Mouse (Mus musculus): ENCODE data around the gene Znhit1. TPM values are rescaled to one million over a fixed set of nuclear protein-coding genes. Genes with fewer than 3 reads are reported as not detected.

Gene Znhit1
- polyA plus RNA-seq, 1 experiment from 2014 or later = 81.0 TPM

DNA sequence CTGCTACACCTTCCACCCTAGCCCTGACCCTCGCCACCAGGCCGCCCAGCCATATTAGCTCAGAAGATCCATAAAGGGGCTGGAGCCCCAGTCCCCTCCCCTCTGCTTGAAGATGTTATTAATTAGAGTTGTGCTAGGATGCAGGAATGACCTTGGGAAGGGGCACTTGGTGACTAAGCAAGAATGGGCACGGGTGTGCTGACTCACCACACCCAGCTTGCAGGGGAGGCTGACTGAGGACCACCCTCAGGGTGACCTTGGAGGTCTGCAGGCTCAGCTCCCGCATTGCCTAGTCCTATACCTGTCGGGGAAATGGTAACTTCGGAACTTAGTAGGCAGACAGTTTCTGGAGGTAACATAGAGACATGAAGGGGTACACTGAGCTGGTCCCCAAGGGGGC, 53.9 kb downstream of the Znhit1 start:
- H3K4me3 ChIP-seq (ENCODE audit: low read depth, low read length) = no peak overlapping the region
- WGBS = 89% methylated on average over 6 of the region's 6 CpGs
- H3K27me3 ChIP-seq (ENCODE audit: control insufficient read depth, insufficient read depth, low read length) = no peaks in the 10 kb centered on the region
- H3K9me3 ChIP-seq (ENCODE audit: control insufficient read depth, low read length) = no peaks in the 10 kb centered on the region
- no peaks in the 10 kb centered on the region for H3K36me3 ChIP-seq (ENCODE audit: control insufficient read depth, insufficient read depth, low read length)
- no peak overlapping the region for H3K9ac ChIP-seq (ENCODE audit: low read length)
- no peak overlapping the region for H3K27ac ChIP-seq (replicated peaks)
- ATAC-seq (ENCODE audit: low FRiP score, low TSS enrichment) (no peak), DNase-seq (ENCODE audit: low spot score) (no peak)
- H3K4me2 ChIP-seq (replicated peaks; ENCODE audit: low read depth) = no peak overlapping the region
- H3K4me1 ChIP-seq (replicated peaks; ENCODE audit: control insufficient read depth, insufficient read depth) = no peaks in the 10 kb centered on the region
- TF ChIP-seq EP300 (optimal IDR thresholded peaks at IDR 0.05) = no peak
- no peak for TF ChIP-seq CTCF (IDR thresholded peaks at IDR 0.05; ENCODE audit: low read depth)

DNA sequence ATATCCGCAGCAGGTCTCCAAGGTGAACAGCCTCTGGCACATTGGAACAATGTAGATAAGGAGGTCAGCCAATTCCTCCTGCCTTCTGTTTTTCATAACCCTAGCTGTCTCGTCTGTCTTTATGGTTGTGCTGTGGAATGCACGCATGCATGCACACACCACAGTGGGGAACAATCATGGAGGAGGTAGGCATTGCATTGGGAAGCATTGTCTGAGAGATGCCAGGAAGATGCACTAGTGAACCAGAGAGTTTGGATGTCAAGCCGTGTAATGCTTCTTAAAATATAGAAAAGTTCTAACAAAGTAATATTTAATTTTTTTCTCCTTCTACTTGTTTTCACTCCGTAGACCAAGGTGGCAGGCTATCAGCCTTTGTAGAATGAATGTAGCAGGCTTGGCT, 54.9 kb downstream of the Znhit1 start:
- H3K9me3 ChIP-seq (ENCODE audit: control insufficient read depth, low read length) = no peaks in the 10 kb centered on the region
- H3K4me3 ChIP-seq (ENCODE audit: low read depth, low read length) = no peak overlapping the region
- no peak overlapping the region for H3K27ac ChIP-seq (replicated peaks)
- 86% methylated on average over 5 of the region's 5 CpGs for WGBS
- no peaks in the 10 kb centered on the region for H3K4me1 ChIP-seq (replicated peaks; ENCODE audit: control insufficient read depth, insufficient read depth)
- no peaks in the 10 kb centered on the region for H3K36me3 ChIP-seq (ENCODE audit: control insufficient read depth, insufficient read depth, low read length)
- no peak for TF ChIP-seq CTCF (IDR thresholded peaks at IDR 0.05; ENCODE audit: low read depth)
- no peak for TF ChIP-seq EP300 (optimal IDR thresholded peaks at IDR 0.05)
- no peaks in the 10 kb centered on the region for H3K27me3 ChIP-seq (ENCODE audit: control insufficient read depth, insufficient read depth, low read length)
- H3K4me2 ChIP-seq (replicated peaks; ENCODE audit: low read depth) = no peak overlapping the region
- ATAC-seq (ENCODE audit: low FRiP score, low TSS enrichment) (no peak), DNase-seq (ENCODE audit: low spot score) (no peak)
- no peak overlapping the region for H3K9ac ChIP-seq (ENCODE audit: low read length)

MicroRNA genes within 50 kb of the gene (microRNA counts, 519-probe panel; counts per million panel counts)
- not detected for microRNA mmu-miR-702

Small RNA genes lying within 50 kb of the gene (microRNA-seq; reads per million reads assigned to microRNA genes)
- 12.5 reads per million, percentile 19 among the genes with 10 or more reads in this experiment for gene Mir702

Other genes with a start within 250 kb of the Znhit1 start
- gene Col26a1, start 104.8 kb downstream of the Znhit1 start, polyA plus RNA-seq (2015; fragmentation: Nextera tagmentation; extraction: Ambion mirVana) = 2.9 and 3.5 TPM in 2 replicates
- 26.1 and 28.4 TPM in 2 replicates for gene Ift22, start 79.9 kb downstream of the Znhit1 start, polyA plus RNA-seq (2015; fragmentation: Nextera tagmentation; extraction: Ambion mirVana)
- 255 and 270 TPM in 2 replicates for gene Fis1, start 34.7 kb downstream of the Znhit1 start, polyA plus RNA-seq (2015; fragmentation: Nextera tagmentation; extraction: Ambion mirVana)
- 5.1 and 6.8 TPM in 2 replicates for gene Cldn15, start 21.4 kb downstream of the Znhit1 start, polyA plus RNA-seq (2015; fragmentation: Nextera tagmentation; extraction: Ambion mirVana)
- 16.4 and 17.2 TPM in 2 replicates for gene Plod3, start 1.0 kb downstream of the Znhit1 start, polyA plus RNA-seq (2015; fragmentation: Nextera tagmentation; extraction: Ambion mirVana)
- 1.8 TPM in 2 replicates for gene Vgf, start 38.4 kb upstream of the Znhit1 start, polyA plus RNA-seq (2015; fragmentation: Nextera tagmentation; extraction: Ambion mirVana)
- 140 and 146 TPM in 2 replicates for gene Ap1s1, start 58.1 kb upstream of the Znhit1 start, polyA plus RNA-seq (2015; fragmentation: Nextera tagmentation; extraction: Ambion mirVana)
- gene Serpine1, start 84.2 kb upstream of the Znhit1 start, polyA plus RNA-seq (2015; fragmentation: Nextera tagmentation; extraction: Ambion mirVana) = 0.25 and 0.27 TPM in 2 replicates
- gene Trim56, start 128.2 kb upstream of the Znhit1 start, polyA plus RNA-seq (2015; fragmentation: Nextera tagmentation; extraction: Ambion mirVana) = 4.4 and 4.5 TPM in 2 replicates
- gene Muc3, start 161.3 kb upstream of the Znhit1 start, polyA plus RNA-seq (2015; fragmentation: Nextera tagmentation; extraction: Ambion mirVana) = 0.68 and 0.75 TPM in 2 replicates
- 0.05 and 0.10 TPM in 2 replicates for gene Muc3a, start 224.4 kb upstream of the Znhit1 start, polyA plus RNA-seq (2015; fragmentation: Nextera tagmentation; extraction: Ambion mirVana)